Mouse (Mus musculus): ENCODE measurements around the gene Vcp. TPM values are rescaled to one million over a fixed set of nuclear protein-coding genes. Genes with fewer than 3 reads are reported as not detected.
A peak's percentile ranks its signal among the peaks of the same experiment; 100 is the strongest.

The Vcp gene
- polyA plus RNA-seq, 1 experiment: 319 TPM

DNA sequence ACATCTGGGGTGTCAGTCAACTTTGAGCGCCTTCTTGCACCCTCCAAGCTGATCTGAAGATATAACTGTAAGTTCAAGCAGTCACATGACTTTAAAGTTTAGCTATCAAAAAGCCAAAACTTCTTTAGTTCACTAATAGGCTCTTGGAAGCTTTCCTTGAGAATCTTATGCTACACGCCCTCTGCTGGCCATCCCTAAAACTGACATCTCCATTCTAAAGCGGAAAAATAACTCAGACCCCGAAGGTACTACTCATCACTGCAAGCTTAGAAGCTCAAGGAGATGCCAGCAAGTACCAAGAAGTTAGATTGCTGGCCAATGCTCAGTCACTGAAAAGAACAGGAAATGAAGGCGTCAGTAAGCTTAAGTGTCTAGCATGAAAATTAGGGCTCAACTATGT, 54.4 kb downstream of the Vcp start:
- Histone ChIP-seq H3K27me3 (ENCODE audit: control insufficient read depth, insufficient read depth, insufficient read length) (no peaks in the 10 kb centered on the region), H3K79me3 (ENCODE audit: low read depth) (no peaks in the 10 kb centered on the region), H3K4me3 (ENCODE audit: insufficient read depth, poor library complexity, severe bottlenecking) (no peak overlapping the region), H3K36me3 (ENCODE audit: control insufficient read depth, insufficient read depth) (no peaks in the 10 kb centered on the region), H3ac (ENCODE audit: control insufficient read depth, insufficient read length, low read depth) (no peak overlapping the region), H3K79me2 (ENCODE audit: control insufficient read depth, insufficient read depth) (no peaks in the 10 kb centered on the region)
- no peak for TF ChIP-seq MYOG (IDR thresholded peaks at IDR 0.05; ENCODE audit: control insufficient read depth, extremely low read depth, insufficient read length)

GRCm38 (mm10) chr4:42945445-42945844, 54.9 kb downstream of the Vcp start:
- TF ChIP-seq MYOG (IDR thresholded peaks at IDR 0.05; ENCODE audit: control insufficient read depth, extremely low read depth, insufficient read length) (no peak), FOSL1 (IDR thresholded peaks at IDR 0.05; ENCODE audit: insufficient read depth, low read length, poor library complexity, severe bottlenecking) (no peak), MAX (IDR thresholded peaks at IDR 0.05) (no peak), MYOD1 (IDR thresholded peaks at IDR 0.05; ENCODE audit: control insufficient read depth, insufficient read length, low read depth) (no peak), USF1 (IDR thresholded peaks at IDR 0.05; ENCODE audit: low read depth) (no peak), CEBPB (IDR thresholded peaks at IDR 0.05; ENCODE audit: low read depth) (no peak)
- H3K36me3 ChIP-seq (ENCODE audit: control insufficient read depth, insufficient read depth): no peaks in the 10 kb centered on the region
- H3K4me3 ChIP-seq (ENCODE audit: insufficient read depth, poor library complexity, severe bottlenecking): no peak overlapping the region
- H3ac ChIP-seq (ENCODE audit: control insufficient read depth, insufficient read length, low read depth): no peak overlapping the region
- no peaks in the 10 kb centered on the region for H3K79me2 ChIP-seq (ENCODE audit: control insufficient read depth, insufficient read depth)
- no peaks in the 10 kb centered on the region for H3K79me3 ChIP-seq (ENCODE audit: low read depth)
- no peaks in the 10 kb centered on the region for H3K27me3 ChIP-seq (ENCODE audit: control insufficient read depth, insufficient read depth, insufficient read length)

DNA sequence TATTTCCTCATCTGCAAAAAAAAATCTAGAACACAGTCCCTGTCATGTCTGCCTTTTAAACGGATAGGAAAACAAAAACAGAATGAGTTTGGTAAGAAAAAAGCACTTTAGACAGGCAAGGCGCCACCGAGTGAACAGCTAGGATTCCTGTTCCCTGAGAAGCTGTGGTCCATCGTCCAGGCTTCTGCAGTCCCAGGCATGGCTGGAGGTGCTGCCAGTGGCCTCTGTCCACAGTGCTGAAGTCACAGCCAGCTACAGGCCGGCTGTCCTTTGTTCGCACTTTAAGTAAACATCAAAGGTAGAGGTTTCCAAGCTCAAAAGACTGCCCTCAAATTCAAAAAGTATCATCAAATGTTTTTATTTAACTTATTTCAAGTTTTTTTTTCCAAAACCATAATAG, 55.3 kb downstream of the Vcp start:
- no peak overlapping the region for H3ac ChIP-seq (ENCODE audit: control insufficient read depth, insufficient read length, low read depth)
- peak; percentile 53 for TF ChIP-seq MAX (IDR thresholded peaks at IDR 0.05)
- no peak for TF ChIP-seq USF1 (IDR thresholded peaks at IDR 0.05; ENCODE audit: low read depth)
- H3K4me3 ChIP-seq (ENCODE audit: insufficient read depth, poor library complexity, severe bottlenecking): no peak overlapping the region
- H3K27me3 ChIP-seq (ENCODE audit: control insufficient read depth, insufficient read depth, insufficient read length): no peaks in the 10 kb centered on the region
- no peaks in the 10 kb centered on the region for H3K79me2 ChIP-seq (ENCODE audit: control insufficient read depth, insufficient read depth)
- no peaks in the 10 kb centered on the region for H3K79me3 ChIP-seq (ENCODE audit: low read depth)
- H3K36me3 ChIP-seq (ENCODE audit: control insufficient read depth, insufficient read depth): no peaks in the 10 kb centered on the region

- TF ChIP-seq USF1 (IDR thresholded peaks at IDR 0.05; ENCODE audit: low read depth) (no peak), FOSL1 (IDR thresholded peaks at IDR 0.05; ENCODE audit: insufficient read depth, low read length, poor library complexity, severe bottlenecking) (no peak), CEBPB (IDR thresholded peaks at IDR 0.05; ENCODE audit: low read depth) (no peak), MAX (IDR thresholded peaks at IDR 0.05) (no peak), MYOG (IDR thresholded peaks at IDR 0.05; ENCODE audit: control insufficient read depth, extremely low read depth, insufficient read length) (no peak), CTCF (IDR thresholded peaks at IDR 0.05; ENCODE audit: control insufficient read depth, insufficient read depth, insufficient read length) (no peak), MYOD1 (IDR thresholded peaks at IDR 0.05; ENCODE audit: control insufficient read depth, insufficient read length, low read depth) (no peak)
- H3K27me3 ChIP-seq (ENCODE audit: control insufficient read depth, insufficient read depth, insufficient read length): peaks cover 4% of the 10 kb centered on the region
- no peaks in the 10 kb centered on the region for H3K36me3 ChIP-seq (ENCODE audit: control insufficient read depth, insufficient read depth)
- H3K79me3 ChIP-seq (ENCODE audit: low read depth): no peaks in the 10 kb centered on the region
- no peaks in the 10 kb centered on the region for H3K79me2 ChIP-seq (ENCODE audit: control insufficient read depth, insufficient read depth)
- no peak overlapping the region for H3K4me3 ChIP-seq (ENCODE audit: insufficient read depth, poor library complexity, severe bottlenecking)
- no peak overlapping the region for H3ac ChIP-seq (ENCODE audit: control insufficient read depth, insufficient read length, low read depth)
These were observed 56.1 kb downstream of the Vcp start for GRCm38 (mm10) chr4:42944185-42944584.

GRCm38 (mm10) chr4:42943341-42943740, 57.0 kb downstream of the Vcp start:
- no peaks in the 10 kb centered on the region for H3K79me2 ChIP-seq (ENCODE audit: control insufficient read depth, insufficient read depth)

GRCm38 (mm10) chr4:42941396-42941795, 58.9 kb downstream of the Vcp start:
- TF ChIP-seq FOSL1 (IDR thresholded peaks at IDR 0.05; ENCODE audit: insufficient read depth, low read length, poor library complexity, severe bottlenecking): peak; percentile 64
- peak; percentile 8 for TF ChIP-seq MYOD1 (IDR thresholded peaks at IDR 0.05; ENCODE audit: control insufficient read depth, insufficient read length, low read depth)
- TF ChIP-seq MAX (IDR thresholded peaks at IDR 0.05): peak; percentile 32
- TF ChIP-seq CEBPB (IDR thresholded peaks at IDR 0.05; ENCODE audit: low read depth): no peak
- no peaks in the 10 kb centered on the region for H3K36me3 ChIP-seq (ENCODE audit: control insufficient read depth, insufficient read depth)
- peaks cover 31% of the 10 kb centered on the region for H3K27me3 ChIP-seq (ENCODE audit: control insufficient read depth, insufficient read depth, insufficient read length)
- H3K4me3 ChIP-seq (ENCODE audit: insufficient read depth, poor library complexity, severe bottlenecking): no peak overlapping the region
- no peaks in the 10 kb centered on the region for H3K79me3 ChIP-seq (ENCODE audit: low read depth)
- no peak overlapping the region for H3ac ChIP-seq (ENCODE audit: control insufficient read depth, insufficient read length, low read depth)
- no peaks in the 10 kb centered on the region for H3K79me2 ChIP-seq (ENCODE audit: control insufficient read depth, insufficient read depth)

More at GRCm38 (mm10) chr4:42943341-42943740, 57.0 kb downstream of the Vcp start:
- Histone ChIP-seq H3K27me3 (ENCODE audit: control insufficient read depth, insufficient read depth, insufficient read length) (peaks cover 12% of the 10 kb centered on the region), H3K4me3 (ENCODE audit: insufficient read depth, poor library complexity, severe bottlenecking) (no peak overlapping the region), H3K36me3 (ENCODE audit: control insufficient read depth, insufficient read depth) (no peaks in the 10 kb centered on the region), H3K79me3 (ENCODE audit: low read depth) (no peaks in the 10 kb centered on the region), H3ac (ENCODE audit: control insufficient read depth, insufficient read length, low read depth) (no peak overlapping the region)
- no peak for TF ChIP-seq CEBPB (IDR thresholded peaks at IDR 0.05; ENCODE audit: low read depth)
- TF ChIP-seq USF1 (IDR thresholded peaks at IDR 0.05; ENCODE audit: low read depth): no peak
- no peak for TF ChIP-seq FOSL1 (IDR thresholded peaks at IDR 0.05; ENCODE audit: insufficient read depth, low read length, poor library complexity, severe bottlenecking)
- no peak for TF ChIP-seq MYOD1 (IDR thresholded peaks at IDR 0.05; ENCODE audit: control insufficient read depth, insufficient read length, low read depth)
- TF ChIP-seq MAX (IDR thresholded peaks at IDR 0.05): no peak
- TF ChIP-seq MYOG (IDR thresholded peaks at IDR 0.05; ENCODE audit: control insufficient read depth, extremely low read depth, insufficient read length): no peak
- no peak for TF ChIP-seq CTCF (IDR thresholded peaks at IDR 0.05; ENCODE audit: control insufficient read depth, insufficient read depth, insufficient read length)

All from C2C12 (cell line).